Mouse (Mus musculus): ENCODE measurements at regions not wholly inside any gene's neighbourhood (a gene's known extent, or its start where the extent isn't known, plus 50 kb on each side); places are given as distances from the start of the nearest gene placed in this dataset.

DNA sequence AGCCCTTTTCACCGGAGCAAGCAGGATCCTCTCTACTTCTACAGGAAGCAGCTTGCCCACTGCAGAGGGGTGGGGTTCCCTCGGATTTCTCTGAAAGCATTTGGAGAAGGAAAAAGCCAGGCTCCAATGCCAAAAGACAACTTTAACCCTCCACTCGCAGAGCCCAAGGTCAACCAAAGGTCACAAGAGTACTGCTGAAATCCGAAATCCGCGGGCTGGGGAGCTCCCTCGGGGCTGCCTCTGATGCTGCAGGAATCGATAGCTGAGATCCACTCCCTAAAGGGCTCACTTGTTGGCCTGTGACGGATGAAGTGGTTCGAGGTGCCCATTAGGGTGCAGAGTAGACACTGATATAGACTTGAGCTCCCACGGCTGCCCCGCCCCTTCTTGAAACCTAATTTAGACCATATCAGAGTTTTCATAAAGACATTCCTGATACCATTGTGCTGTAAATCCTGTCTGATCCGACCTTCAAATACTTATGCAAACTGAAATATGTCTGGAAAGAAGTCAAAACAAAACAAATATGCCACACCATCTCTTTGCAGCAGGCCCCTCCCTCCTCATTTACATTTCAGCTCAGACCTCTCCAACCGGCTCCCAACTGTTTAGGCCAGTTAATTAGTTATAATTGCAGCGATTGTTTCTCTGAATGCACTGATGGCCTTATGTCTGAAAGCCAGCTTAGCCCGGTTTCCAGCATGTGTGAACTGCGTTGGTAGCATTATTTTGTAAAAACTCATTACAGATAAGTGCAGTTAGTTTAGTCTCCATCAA, 170.8 kb upstream of the Map3k1 start:
- no peak for DNase-seq

DNA sequence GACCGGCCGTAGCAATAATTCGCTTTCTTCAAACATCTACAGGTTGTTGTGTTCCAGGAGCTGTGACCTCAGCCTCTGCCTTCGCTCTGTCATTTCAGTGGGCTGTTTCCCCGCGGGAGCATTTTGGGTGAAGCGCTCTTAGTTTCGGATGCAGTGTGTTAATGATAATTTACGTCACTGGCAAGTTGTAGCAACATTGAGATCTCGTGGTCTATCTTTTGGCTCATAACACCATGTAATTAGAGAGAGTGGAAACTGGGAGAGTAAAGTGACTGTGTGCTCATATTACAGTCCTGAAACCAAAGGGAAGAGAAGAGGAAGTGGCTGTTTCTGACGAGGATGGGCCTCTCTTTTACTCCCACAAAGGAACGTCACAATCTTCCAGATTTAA, 171.4 kb upstream of the Map3k1 start:
- no peak for DNase-seq

DNA sequence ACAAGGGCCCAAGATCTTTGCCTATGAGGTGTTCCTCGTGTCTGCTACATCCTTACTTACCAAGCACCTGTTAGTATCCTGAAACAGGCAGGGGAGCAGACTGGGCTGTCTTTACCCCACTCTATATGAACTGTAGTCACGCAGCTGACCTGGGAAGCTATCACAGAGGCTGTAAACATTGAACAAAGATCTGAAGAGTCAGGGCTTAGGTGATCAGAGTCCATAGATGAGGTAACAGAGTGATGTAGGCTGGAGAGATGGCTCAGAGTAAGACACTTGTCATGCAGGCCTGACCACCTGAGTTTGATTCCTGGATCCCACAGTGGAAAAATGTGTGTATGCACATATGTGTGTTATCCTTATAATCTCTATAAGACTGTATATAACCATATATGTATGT, 172.3 kb upstream of the Map3k1 start:
- no peak for DNase-seq

DNA sequence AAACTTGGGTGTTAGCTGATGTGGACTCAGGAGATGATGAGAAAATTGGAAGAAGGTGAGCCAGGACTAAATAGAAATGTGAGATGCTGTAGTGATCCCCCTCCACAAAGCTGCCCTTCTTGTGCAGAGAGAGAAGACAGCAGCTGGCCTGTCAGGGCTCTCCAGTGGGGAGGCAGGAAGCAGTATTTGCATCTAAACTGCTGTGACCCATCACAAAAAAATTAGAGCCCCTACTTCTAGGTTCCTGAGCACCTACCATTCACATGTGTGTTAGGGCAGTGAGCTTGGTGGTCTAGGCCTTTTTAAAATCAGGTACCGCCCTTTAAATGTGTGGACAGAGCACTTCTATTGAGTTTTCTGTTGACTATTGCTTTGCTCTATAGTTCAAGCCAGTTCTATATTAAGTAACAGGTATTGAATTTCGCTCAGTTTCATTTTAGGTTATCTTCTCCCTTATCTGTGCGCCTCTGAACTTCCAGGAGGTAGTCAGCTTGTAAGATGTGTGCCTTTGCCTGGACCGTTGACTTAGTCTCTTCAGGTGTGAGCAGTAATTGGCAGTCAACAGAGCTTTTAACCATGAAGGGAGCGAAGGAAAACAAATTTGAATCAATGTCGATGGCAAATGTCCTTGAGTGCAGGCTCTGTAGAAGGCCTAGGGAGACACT, 174.1 kb upstream of the Map3k1 start:
- DNase-seq, result no peak

DNA sequence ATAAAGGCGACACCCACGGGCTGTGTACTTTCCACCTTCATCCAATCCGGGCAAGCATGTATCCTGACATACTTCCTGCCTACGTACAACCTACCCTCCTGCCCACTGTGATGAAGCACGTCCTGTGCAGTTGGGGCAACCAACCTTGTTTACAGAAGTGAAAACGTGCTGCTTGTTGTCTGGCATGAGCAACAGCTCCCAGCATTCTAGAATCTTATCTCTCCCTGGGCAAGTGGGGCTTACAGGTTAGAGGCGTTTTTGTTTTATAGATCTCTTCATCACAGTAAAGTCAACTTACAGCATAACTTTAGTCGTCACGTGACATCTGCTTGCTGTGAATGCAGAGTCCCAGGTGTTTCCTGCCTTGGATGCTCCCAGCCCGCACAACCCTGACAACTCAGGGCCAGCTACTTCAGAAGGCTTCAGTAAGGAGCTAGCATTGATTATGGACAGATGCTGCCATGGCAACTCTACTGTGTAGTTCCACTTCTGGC, 175.3 kb upstream of the Map3k1 start:
- DNase-seq, result no peak

DNA sequence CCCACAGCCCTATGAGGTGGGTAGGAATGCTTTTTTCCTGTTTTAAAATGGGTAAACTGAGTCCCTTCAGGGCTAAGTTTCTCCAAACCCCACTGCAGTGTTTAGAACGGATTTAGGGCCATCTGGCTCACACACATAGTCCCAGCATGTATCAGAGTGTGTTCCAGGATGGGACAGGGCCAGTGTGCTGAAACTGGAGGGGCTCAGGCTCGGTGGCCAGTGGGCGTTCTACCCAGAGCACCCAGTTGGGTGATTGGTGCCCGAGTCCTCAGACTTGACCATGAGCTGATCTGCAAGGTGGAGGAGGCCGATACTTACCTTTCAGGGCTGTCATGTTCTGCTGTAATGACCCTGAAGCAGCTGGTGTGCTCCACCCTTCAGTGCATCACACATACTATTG, 176.6 kb upstream of the Map3k1 start:
- DNase-seq, result no peak

DNA sequence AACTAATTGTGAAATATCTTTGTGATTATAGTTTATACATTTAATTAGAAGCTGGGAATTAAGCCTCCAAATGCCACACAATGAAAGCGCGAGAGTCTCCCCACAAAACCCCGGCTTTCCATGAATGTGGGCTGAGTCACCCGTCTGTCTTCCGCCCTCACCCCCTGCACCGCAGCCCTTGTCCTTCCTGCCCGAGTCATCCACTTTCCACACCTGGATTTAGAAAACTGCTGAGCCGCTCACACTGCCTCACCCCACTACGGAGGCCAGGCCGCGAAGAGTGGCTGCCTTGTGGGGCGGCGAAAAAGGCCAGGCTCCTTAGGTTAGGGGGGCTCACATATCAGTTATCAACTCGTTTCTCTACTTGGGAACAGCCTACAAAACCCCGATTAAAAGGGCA, 177.9 kb upstream of the Map3k1 start:
- DNase-seq, result no peak

DNA sequence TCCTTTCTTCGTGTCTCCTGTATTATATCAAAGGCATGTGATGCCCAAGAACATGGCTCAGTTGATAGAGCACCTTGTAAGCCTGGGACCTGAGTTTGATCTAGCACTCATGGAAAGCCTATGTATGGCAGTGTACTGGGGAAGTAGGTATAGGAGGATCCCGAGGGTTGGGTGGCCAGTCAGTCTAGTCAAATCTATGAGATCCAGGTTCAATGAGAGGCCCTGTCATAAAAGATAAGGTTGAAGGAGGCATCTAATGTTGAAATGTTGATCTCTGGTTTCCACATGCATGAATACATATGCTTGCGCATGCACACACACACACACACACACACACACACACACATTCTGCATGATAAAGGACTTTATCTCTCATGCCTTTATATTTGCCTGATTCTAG, 178.6 kb upstream of the Map3k1 start:
- no peak for DNase-seq

DNA sequence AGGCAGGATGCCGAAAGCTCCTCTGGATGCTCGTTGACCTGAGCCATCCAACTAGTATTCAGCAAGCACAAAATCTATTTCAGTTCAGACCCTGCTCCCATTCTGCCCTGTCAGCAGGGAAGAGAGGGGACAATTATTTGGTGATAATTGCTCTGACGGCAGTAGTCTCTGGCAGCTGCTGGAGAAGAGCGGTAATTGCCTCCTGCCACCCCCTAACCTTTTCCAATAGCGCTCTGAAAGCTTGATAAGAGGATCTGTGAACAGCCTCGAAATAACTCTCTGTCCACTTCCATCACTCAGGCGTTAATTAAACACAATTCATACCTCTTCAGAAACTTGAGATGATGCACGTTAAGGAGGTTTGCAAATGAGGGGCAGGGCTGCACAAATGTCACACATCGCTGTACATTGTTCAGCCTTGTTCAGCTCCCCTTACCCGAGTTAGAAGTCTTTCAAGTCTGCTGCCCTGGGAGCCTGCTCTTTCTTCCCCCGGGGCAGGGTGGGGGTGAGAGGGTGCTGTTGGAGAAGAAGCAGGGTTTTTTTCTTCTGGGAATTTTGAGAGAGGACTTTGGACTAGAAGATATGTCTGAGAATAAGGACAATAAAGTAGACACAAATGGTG, 182.2 kb upstream of the Map3k1 start:
- DNase-seq, result no peak

DNA sequence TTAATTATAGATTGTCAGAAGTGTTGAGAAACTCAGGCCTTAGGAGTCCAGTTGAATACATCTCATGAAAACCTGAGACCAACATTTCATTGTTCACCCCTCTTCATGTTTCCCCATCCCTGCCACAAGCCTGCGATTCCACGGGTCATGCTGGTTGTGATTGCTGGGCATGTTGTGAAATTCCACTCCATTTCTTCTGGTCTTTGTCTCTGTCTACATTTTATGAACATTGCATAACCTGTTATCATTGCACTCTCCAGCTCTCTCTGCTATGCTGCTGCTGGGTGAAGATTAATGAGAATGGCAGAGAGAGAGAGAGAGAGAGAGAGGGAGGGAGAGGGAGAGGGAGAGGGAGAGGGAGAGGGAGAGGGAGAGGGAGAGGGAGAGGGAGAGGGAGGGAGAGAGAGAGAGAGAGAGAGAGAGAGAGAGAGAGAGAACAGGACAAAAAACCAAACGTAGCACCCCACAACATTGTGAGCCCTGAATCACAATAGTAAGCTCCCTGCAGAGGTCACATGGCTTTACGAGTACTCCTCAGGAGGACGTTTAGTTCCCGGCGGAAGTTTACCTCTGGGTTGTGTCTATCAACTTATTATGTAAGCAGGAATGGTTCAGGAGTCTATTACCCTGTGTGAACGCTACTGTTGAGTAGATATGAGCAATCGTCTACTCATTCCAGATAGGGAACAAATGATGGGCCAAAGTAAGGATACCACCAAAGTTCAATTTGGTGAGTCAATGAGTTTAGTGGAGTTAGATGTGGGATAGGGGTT, 183.5 kb upstream of the Map3k1 start:
- no peak for DNase-seq

DNA sequence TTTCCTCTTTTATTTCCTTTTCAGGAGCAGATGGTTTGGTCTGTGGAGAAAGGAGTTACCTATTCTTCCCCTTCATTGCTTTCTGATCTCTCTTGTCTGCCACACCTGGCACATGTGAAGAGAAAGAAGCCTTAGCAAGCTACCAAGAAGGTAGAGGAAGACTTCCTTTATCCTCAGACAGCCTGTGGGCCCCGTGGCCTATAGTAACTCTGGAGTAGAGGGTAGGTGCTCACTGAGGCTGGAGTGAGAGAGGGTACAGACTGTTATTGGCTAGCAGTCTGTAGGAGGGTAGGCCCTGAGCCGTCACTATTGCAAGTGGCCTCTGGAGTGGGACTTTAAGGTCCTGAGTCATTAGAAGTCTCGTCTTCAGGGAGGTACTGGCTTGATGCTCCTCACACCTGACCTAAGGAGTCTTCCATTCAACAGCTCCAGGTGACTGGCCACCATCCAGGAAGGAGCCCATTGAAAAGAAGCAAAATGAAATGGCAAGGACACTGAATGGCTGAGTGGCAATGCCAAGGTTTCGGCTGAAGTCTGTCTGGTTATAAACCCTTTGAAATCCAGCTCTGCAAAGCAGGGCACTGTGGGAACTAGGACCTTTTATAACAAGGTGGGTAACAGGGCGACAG, 186.2 kb upstream of the Map3k1 start:
- DNase-seq, result no peak

DNA sequence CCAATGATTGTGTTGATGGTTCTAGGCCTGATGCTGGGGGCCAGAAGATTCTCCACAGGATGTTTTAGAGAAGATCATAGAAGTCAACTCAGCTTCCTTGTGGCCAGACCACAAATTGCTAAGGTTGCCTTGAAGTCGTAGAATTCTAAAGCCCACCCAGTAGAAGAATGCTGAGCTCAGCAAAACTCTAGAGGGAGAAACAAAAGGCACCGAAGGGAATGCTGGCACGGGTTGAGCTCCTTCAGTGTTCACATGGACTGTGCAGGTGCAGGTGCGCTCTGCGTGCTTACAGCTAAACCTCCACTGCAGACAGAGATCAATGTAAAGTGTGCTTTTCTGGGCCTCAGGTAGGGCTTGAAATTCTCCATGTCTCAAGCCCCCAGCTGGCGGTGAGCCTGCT, 186.9 kb upstream of the Map3k1 start:
- no peak for DNase-seq

DNA sequence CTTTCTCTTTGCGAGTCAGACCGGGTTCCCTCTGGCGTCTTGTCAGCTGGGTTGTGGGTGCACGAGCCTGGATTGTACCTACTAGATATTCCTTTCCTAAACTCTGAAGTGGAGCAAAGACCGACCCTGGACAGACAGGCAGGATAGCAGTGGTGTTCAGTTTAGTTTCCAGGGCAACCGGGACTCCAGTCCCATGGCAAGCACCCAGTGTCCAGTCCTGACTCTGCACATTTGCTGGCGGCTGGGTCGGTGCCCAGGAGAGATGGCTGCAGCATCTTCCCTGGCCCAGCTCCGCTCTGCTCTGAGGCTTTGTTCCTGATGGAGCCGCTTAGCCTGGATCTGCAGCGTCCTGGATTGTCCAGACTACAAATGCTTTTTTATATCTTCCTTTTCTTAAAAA, 188.1 kb upstream of the Map3k1 start:
- peak; percentile 59 for DNase-seq

DNA sequence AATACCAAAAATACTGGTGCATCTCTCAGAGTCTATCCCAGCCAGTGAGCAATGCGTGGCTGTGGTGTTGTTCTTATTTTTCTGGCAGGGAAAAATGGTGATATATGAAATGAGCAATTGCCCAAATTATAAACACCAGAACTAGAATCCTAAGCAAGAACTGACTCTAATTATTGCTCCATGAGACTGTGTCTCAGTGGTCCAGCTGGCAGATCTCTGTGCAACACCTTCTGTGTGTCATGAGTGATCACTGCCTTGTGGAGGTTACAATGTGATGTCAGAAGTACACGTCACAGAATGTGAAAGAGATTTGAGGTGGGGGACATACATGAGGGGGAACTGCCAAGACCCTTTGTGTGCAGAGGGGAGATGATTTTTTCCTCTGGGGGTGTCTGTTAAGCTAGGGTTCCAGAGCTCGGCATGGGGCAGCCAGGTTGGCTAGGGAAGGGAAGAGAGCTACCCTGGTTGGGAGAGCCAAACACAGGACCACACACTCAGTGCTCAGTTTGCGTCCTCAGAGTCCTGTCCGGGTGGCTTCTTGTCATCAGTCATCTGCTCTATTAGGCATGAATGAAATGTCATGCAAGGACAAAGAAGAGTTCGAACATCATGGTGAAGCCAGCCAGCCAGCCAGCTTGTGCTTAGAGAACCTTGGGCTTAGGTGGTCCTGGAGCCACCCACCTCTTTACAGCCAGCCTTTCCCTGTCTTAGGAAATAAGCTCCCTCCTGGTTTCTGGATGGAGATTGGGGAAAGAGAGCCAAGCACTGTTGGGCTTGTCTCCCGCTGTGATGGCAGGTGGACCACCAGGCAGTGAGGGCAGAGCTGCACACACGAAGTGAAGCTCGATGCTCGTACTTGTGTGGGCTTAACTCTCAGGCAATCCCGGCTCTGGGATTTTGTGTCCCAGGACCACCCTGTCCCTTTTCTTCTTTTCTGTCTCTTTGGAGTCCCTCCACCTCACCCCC, 189.5 kb upstream of the Map3k1 start:
- no peak for DNase-seq

DNA sequence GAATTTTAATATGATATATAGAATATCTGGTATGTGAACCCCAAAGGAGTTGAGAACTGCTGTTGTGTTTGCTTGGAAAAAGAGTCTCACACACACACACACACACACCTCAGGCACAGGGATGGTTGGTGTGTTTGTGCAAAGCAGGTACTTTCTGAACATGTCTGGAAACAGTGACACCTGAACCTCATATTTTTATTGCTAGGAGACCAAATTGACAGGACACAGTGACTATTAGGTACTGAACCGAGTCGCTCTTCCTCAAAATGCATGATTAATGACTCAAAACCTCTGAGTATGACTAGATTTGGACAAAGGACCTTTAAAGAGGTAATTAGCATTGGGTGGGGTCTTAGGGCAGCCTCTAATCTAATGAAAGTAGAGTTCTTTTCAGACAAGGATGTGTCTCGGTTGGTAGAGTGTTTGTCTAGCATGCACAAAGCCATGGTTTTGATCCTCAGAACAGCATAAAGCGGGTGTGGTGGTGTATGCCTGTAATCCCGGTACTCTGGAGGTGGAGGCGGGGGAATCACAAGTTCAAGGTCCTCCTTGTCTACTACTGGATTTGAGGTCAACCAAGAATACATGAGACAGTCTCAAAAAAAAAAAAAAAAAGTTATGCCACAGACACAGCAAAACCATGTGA, 191.0 kb upstream of the Map3k1 start:
- DNase-seq, result no peak

DNA sequence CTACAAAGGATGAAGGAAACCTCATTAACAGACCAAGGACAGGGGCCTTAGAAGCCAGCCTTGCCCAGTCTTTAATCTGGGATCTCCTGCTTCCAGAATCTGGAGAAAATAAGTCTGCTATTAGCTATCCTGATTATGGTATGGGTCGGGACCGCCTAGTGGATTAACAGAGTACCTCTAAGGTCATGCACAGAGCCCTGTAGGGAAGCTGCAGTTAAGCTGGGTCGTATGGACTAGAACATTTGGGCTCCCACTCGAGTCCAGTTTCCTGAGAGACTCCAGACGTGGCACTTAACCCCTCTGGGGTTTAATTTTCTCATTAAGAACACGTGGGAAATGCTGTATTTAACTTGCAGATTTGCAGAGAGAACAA, 191.5 kb upstream of the Map3k1 start:
- no peak for DNase-seq

DNA sequence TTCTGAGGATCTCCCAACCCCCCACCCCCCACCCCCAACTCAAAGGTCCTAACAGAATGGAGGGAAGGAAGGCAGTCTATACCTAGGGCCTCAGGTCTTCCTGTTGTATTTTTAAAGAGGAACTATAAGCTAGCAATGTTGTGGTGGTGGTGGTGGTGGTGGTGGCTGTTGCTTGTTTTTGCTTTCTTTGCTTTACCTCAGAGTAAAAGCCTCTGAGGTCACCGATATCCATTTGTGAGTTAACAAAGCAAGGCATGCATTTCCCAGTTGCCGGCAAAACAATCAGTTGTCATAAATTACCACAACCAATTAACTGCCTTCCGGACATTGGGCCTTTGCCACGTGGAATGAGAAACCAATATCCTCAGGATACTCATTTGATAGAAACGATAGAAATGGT, 191.9 kb upstream of the Map3k1 start:
- DNase-seq, result no peak

DNA sequence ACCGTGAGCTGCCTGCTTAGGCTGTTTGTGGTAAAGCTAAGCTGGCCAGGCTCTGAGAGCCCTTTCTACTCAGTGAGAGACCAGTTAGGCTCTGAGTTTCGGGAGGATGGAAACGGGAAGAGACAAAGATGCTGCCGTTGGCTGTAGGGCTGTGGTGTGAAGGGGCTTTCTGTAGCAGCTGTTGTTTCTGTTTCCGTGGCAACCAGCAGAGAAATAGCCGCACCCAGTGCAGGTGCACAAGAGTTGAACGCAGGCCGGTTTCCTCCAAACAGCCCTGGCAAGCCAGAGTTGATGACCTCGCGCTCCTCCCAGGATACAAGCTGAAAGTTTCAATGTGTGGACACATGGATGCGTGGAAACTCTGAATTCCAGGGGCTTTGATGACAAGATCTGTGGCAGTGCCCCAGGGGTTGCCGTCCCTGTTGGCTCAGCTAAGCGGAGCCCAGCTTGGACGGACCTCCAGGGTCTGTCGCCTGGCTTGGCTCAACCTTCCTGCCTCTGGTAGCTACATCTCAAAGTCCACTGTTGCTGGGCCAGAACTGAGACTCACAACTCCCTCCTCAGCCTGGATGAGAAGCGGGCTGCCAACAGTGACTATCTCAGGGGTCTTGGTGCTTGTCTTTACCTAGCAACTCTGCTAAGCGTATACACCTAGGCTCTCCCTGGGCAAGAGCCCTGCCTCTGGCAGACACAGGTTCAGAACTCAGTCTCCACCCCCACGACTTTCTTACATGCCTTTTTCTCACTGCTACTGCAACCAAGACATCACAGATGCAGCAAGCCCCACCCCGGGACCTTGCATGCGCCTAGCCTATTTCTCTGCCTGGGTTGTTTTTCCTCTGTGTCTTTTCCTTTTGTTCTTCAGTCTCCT, 192.6 kb upstream of the Map3k1 start:
- DNase-seq, result no peak

DNA sequence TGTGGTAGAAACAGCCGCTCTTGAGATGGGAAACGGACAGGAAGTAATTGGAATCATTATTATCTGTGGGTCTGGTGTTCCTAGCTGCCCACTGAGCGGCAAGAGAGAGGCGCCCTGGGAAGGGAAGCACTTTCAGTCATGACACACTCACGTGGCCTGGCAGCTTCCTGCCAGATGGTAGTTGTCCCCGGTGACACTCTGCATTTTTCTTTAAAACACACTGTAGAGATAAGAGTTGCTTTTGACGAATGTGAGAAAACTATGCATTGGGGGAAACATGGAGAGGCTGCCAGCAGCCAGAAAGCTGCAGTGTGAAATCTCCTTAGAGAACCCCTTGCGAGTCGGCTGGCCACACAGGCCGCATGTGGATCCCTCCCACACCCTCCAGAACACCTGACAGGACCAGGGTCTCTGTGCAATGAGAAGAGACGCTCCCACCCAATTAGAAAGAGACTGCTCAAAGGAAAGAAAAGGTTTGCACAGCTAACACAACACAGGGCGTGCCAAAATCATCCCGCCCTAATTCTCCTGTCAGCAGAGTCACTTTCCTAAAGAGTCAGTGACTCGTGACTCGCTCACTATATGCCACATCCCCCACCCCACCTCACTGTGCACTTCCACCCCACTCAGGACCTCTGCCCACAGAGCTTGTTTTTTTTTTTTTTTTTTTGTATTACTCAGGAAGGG, 194.0 kb upstream of the Map3k1 start:
- no peak for DNase-seq
